Mouse (Mus musculus) C2C12 (cell line): Measurements from ENCODE around the gene Lcn10. TPM values are rescaled to one million over a fixed set of nuclear protein-coding genes. Genes with fewer than 3 reads are reported as not detected.
A peak's percentile ranks its signal among the peaks of the same experiment; 100 is the strongest.

ENCODE experiments used
- H3K27me3 ChIP-seq: one replicate; pipeline ENCODE4 v1.6.1; 2011; ENCODE audit not compliant: control insufficient read depth, insufficient read depth, insufficient read length
- H3K36me3 ChIP-seq: one replicate; pipeline ENCODE4 v1.6.1; 2011; ENCODE audit not compliant: control insufficient read depth, insufficient read depth
- H3K4me3 ChIP-seq: one replicate; pipeline ENCODE4 v1.5.1; 2011; ENCODE audit warnings: mild to moderate bottlenecking, control low read depth; ENCODE audit not compliant: poor library complexity, insufficient read depth, severe bottlenecking
- H3K79me2 ChIP-seq: one replicate; pipeline ENCODE4 v1.6.1; 2011; ENCODE audit not compliant: control insufficient read depth, insufficient read depth
- H3K79me3 ChIP-seq: one replicate; pipeline ENCODE4 v1.6.1; 2011; ENCODE audit warnings: low read depth, control low read depth
- H3ac ChIP-seq: one replicate; pipeline ENCODE3; 2011; ENCODE audit warnings: low read depth; ENCODE audit not compliant: control insufficient read depth, insufficient read length
- CEBPB ChIP-seq: IDR thresholded peaks from one replicate; pipeline ENCODE4 v1.6.1; 2011; ENCODE audit warnings: low read depth, mild to moderate bottlenecking, control low read depth, moderate library complexity
- CTCF ChIP-seq: IDR thresholded peaks from one replicate; pipeline ENCODE4 v1.5.1; 2011; ENCODE audit not compliant: control insufficient read depth, insufficient read depth, insufficient read length
- FOSL1 ChIP-seq: IDR thresholded peaks from one replicate; pipeline ENCODE4 v1.8.0; 2011; ENCODE audit warnings: mild to moderate bottlenecking, low read length; ENCODE audit not compliant: poor library complexity, insufficient read depth, severe bottlenecking
- MAX ChIP-seq: IDR thresholded peaks from one replicate; pipeline ENCODE4 v1.6.1; 2011; ENCODE audit warnings: mild to moderate bottlenecking, control low read depth
- MYOD1 ChIP-seq: IDR thresholded peaks from one replicate; pipeline ENCODE4 v1.6.1; 2011; ENCODE audit warnings: low read depth; ENCODE audit not compliant: control insufficient read depth, insufficient read length
- MYOG ChIP-seq: IDR thresholded peaks from one replicate; pipeline ENCODE4 v1.6.1; 2011; ENCODE audit not compliant: control insufficient read depth, insufficient read length; ENCODE audit errors: extremely low read depth
- USF1 ChIP-seq: IDR thresholded peaks from one replicate; pipeline ENCODE4 v1.6.1; 2011; ENCODE audit warnings: low read depth, mild to moderate bottlenecking, control low read depth, moderate library complexity
- long read RNA-seq, 2 experiments: library from polyadenylated mRNA; unstranded; transcript quantifications; one replicate each; pipeline ENCODE4 v2.0.0; 2019 to 2020
- polyA plus RNA-seq: library from polyadenylated mRNA; unstranded; fragments of >200 nt; fragmentation: generic; extraction: Trizol; gene quantifications from one replicate; pipeline ENCODE4 v1.2.1, GENCODE M21; 2012; ENCODE audit warnings: missing spikeins

Lcn10 gene
- polyA plus RNA-seq = not detected
- long read RNA-seq, experiment 1 = 0 reads
- long read RNA-seq, experiment 2 = 0 reads

DNA sequence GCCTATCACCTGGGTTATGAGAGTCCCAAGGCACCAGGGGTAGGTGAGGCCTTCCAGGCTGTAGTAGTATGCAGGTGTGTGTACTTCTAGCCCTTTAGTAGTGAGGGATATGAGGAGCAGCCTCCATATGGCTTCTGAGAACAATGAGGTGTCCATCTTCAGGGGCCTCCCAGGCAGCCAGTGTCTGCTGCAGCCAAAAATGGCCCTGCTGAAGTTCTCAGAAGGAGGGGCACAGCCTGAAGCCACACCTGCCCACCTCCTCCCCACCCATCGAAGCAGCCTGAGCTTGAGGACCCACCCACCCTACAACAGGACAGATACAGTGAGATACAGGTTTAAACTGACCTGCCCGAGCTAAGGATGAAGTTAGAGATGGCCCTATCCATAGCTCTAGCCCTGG is at the start of gene Lcn10:
TSS of gene Lcn10 (plus strand) at position 301 of the 400 bp plus-strand sequence.
- H3ac ChIP-seq = no peak within 1 kb of the TSS
- no peak within 1 kb of the TSS for H3K4me3 ChIP-seq
- H3K36me3 ChIP-seq = no peaks in the 10 kb centered on the region
- TF ChIP-seq FOSL1 = no peak
- TF ChIP-seq MAX = no peak
- no peak for TF ChIP-seq CEBPB
- TF ChIP-seq MYOD1 = no peak
- TF ChIP-seq CTCF = no peak
- no peak for TF ChIP-seq USF1
- TF ChIP-seq MYOG = no peak
- H3K27me3 ChIP-seq = peaks cover 61% of the 10 kb centered on the region
- H3K79me3 ChIP-seq = no peaks in the 10 kb centered on the region
- H3K79me2 ChIP-seq = no peaks in the 10 kb centered on the region

DNA sequence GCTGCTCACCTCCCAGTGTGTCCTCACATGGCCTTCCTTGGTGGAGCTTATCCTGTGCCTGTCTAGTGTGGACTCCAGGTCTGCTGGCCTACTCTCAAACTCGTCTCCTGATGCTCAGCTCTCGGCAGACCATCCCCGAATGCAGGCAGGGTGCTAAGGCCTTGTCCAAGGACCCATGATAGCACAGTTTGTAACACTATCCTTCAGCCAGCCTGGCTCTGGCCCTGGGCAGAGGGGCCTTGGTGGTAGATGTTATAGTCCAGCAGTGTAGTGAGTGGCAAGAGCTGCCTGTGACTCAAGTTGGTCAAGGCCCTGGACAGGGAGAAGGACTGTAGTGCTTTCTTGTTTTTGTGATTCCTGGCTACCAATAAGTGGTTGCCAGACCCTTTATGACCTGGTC is 48.9 kb upstream of the Lcn10 start:
- TF ChIP-seq MYOG = no peak
- no peak for TF ChIP-seq CEBPB
- no peak for TF ChIP-seq MAX
- no peak for TF ChIP-seq USF1
- TF ChIP-seq FOSL1 = no peak
- TF ChIP-seq MYOD1 = no peak
- no peak for TF ChIP-seq CTCF
- Histone ChIP-seq H3K79me3 (no peaks in the 10 kb centered on the region), H3K27me3 (peaks cover 4% of the 10 kb centered on the region), H3K4me3 (no peak overlapping the region), H3K36me3 (no peaks in the 10 kb centered on the region), H3K79me2 (no peaks in the 10 kb centered on the region), H3ac (no peak overlapping the region)

DNA sequence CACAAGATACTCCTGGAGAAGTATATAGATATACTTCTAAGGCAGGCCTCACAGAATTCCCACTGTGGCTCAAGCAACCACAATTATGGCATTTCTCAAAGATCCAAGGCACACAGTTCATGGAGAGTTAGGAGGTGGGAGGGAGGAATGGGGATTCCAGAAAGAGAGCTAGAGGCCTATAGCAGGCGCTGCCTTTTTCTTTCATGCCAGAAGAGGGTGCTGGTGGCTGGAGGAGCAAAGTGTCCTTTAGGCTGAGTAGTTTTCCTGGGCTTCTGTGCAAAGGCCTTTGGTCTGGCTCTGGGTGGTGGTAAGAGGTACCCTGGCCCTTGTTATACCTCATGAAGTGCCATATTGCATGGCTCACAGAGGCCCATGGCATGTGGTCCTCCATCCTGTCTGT is 48.5 kb upstream of the Lcn10 start:
- peak; percentile 1 for TF ChIP-seq CTCF
- no peak for TF ChIP-seq MYOG
- TF ChIP-seq FOSL1 = no peak
- Histone ChIP-seq H3ac (no peak overlapping the region), H3K79me3 (no peaks in the 10 kb centered on the region), H3K4me3 (no peak overlapping the region), H3K36me3 (no peaks in the 10 kb centered on the region), H3K27me3 (peaks cover 4% of the 10 kb centered on the region), H3K79me2 (no peaks in the 10 kb centered on the region)

DNA sequence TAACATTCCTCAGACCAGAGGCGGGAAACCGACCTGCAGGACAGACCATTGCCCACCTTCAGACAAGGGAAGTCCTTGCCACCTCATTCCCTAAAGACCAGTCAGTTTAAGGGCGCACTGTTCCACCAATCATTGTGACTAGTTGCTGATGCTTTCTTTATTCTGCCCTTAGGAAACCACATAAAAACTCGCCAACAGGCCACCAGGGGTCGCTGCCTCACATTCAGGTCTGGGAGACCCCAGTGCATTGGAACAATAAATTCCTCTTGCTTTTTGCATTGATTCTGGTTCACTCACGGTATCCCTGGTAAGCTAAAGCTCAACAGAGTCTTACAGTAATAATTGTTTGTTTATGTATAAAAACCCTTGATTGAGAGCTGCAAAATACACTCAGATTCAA is 42.6 kb upstream of the Lcn10 start:
- Histone ChIP-seq H3K27me3 (peaks cover 16% of the 10 kb centered on the region), H3ac (no peak overlapping the region), H3K4me3 (no peak overlapping the region), H3K79me3 (no peaks in the 10 kb centered on the region), H3K79me2 (no peaks in the 10 kb centered on the region), H3K36me3 (no peaks in the 10 kb centered on the region)
- TF ChIP-seq CTCF (no peak), MYOG (no peak), MYOD1 (no peak), USF1 (no peak), CEBPB (no peak), FOSL1 (no peak), MAX (no peak)

DNA sequence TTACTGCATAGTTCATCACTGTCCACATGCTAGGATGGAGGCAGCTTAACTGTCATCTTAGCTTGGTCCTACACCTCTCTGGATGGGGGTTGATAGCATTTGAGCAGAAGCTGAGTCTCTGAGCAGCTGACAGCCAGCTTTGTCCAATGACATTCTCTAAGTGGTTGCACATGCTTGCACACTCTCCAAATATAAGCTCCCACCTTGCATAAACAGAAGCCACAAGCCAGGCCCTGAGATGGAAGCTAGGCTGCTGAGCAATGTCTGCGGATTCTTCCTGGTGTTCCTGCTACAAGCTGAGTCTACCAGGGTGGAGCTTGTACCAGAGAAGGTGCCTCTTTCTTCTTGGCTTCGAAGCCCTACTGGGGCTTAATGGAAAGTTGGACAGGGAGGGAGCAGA is 29.6 kb upstream of the Lcn10 start, which contains the start of gene Lcn8:
TSS of gene Lcn8 (plus strand) at position 219 of the 400 bp plus-strand sequence.
- Histone ChIP-seq H3K36me3 (no peaks in the 10 kb centered on the region), H3K4me3 (no peak within 1 kb of the TSS), H3K79me3 (no peaks in the 10 kb centered on the region), H3ac (no peak within 1 kb of the TSS), H3K27me3 (peaks cover 56% of the 10 kb centered on the region), H3K79me2 (no peaks in the 10 kb centered on the region)
- no peak for TF ChIP-seq USF1
- no peak for TF ChIP-seq CTCF
- no peak for TF ChIP-seq FOSL1
- TF ChIP-seq MYOG = no peak
- TF ChIP-seq MAX = no peak

DNA sequence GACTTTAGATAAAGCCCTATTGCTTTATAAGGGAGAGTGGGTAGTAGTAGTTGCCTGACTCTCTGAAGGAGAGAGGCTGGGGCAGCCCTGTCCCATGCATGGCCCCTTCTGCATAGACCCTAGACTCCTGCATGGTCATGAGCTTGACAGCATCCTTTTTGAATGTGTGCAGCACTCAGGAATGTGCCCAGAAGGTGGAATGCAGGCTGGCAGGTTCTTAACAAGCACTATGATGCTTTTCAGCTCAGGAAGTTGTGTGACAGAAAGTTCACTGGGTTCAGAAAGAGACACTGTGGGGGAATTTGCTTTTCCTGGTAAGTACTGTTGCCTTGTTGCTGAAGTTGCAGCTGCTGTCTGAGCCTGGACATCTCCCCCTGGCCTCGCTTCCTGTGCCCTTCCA is 28.0 kb upstream of the Lcn10 start:
- Histone ChIP-seq H3K4me3 (no peak overlapping the region), H3ac (no peak overlapping the region), H3K79me3 (no peaks in the 10 kb centered on the region), H3K79me2 (no peaks in the 10 kb centered on the region), H3K36me3 (no peaks in the 10 kb centered on the region), H3K27me3 (peaks cover 51% of the 10 kb centered on the region)
- TF ChIP-seq MAX = no peak
- TF ChIP-seq FOSL1 = no peak
- TF ChIP-seq CEBPB = no peak
- no peak for TF ChIP-seq CTCF
